Comparison of ENCODE assay signal across 8 mouse cellular contexts in the genomic region with DNA sequence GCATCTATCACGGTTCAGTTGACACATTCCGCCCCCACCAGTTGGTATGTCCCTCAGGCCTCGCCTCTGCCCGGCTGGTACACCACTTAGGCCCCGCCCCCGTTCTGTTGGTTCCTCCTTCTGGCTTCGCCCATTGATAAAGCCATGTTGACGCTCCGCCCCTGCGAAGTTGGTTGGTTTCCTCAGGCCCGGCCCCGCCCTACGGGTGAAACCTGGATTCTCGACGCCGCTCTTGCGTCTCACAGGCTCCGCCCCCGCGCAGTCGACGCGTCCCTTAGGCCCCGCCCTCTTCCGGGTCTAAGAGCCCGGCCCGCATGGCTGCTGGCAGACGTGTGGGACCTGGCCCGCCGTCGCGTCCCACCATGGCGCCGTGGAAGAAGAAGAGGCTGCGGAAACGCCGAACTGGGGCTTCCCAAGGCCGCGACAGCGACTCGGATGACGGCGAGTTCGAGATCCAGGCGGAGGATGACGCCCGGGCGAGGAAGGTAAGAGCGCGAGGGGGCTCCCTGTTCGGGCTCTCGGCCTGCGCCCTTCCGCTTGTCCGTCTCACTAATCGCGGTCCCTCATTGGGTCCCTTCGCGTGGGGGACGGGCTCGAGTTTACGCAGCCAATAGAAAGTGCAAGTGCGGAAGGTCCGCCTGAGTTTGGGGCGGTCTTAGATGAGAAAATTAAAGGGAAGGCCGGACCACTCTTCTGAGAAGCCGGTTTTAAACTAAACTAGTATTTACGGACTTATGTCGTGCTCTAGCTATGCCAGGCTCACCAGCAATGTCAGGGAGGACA. TPM values are rescaled to one million over a fixed set of nuclear protein-coding genes. Genes with fewer than 3 reads are reported as not detected.
DNase-seq lines count a peak whose midpoint lies in the region; ATAC-seq and TF ChIP-seq lines count a peak whose summit lies in the region.

No protein-coding gene starts in this region.

- H3K27ac ChIP-seq in heart, embryonic 12.5 days (ENCODE audit: poor library complexity, severe bottlenecking), result peak overlapping the region; percentile 69
- peak overlapping the region; percentile 85 for H3K27ac ChIP-seq in kidney, postnatal 0 days
- H3K27ac ChIP-seq in liver, embryonic 11.5 days (ENCODE audit: low read depth, low read length), result peak overlapping the region; percentile 10; the same call in 1 of the 2 replicates
- H3K27ac ChIP-seq in stomach, embryonic 14.5 days (ENCODE audit: low read length), result peak overlapping the region; percentile 66; the same call in 1 of the 2 replicates

- WGBS in heart, embryonic 12.5 days, result under 1% methylated on average over 65 of the region's 69 CpGs
- WGBS in kidney, postnatal 0 days, result under 1% methylated on average over 69 of the region's 69 CpGs
- under 1% methylated on average over 69 of the region's 69 CpGs for WGBS in liver, embryonic 11.5 days
- under 1% methylated on average over 69 of the region's 69 CpGs for WGBS in stomach, embryonic 14.5 days

- peak overlapping the region; percentile 95 for H3K4me2 ChIP-seq in heart, embryonic 12.5 days
- peak overlapping the region; percentile 92 for H3K4me2 ChIP-seq in kidney, postnatal 0 days (ENCODE audit: low read length)
- H3K4me2 ChIP-seq in liver, embryonic 11.5 days, result peak overlapping the region; percentile 86
- H3K4me2 ChIP-seq in stomach, embryonic 14.5 days (replicated peaks; ENCODE audit: low read depth, low read length), result peak overlapping the region; percentile 92

- TF ChIP-seq CTCF in kidney, postnatal 0 days (IDR thresholded peaks at IDR 0.05; ENCODE audit: low read depth), result peak; percentile 8; the same call in 1 of the 2 replicates

- H3K9ac ChIP-seq in heart, embryonic 12.5 days, result peak overlapping the region; percentile 82
- peak overlapping the region; percentile 70 for H3K9ac ChIP-seq in kidney, postnatal 0 days (ENCODE audit: low read depth, low read length)
- peak overlapping the region; percentile 79 for H3K9ac ChIP-seq in liver, embryonic 11.5 days (ENCODE audit: low read depth, low read length)
- peak overlapping the region; percentile 67 for H3K9ac ChIP-seq in stomach, embryonic 14.5 days (replicated peaks; ENCODE audit: low read depth, low read length)

- H3K36me3 ChIP-seq in heart, embryonic 12.5 days, result peaks cover 39% of the 10 kb centered on the region
- peaks cover 13% of the 10 kb centered on the region; the same call in 1 of the 2 replicates for H3K36me3 ChIP-seq in kidney, postnatal 0 days (ENCODE audit: insufficient read depth, low read length)
- H3K36me3 ChIP-seq in liver, embryonic 11.5 days (ENCODE audit: control insufficient read depth, insufficient read depth, low read length), result peaks cover 28% of the 10 kb centered on the region; the same call in 1 of the 2 replicates
- peaks cover 11% of the 10 kb centered on the region; the same call in 1 of the 2 replicates for H3K36me3 ChIP-seq in stomach, embryonic 14.5 days (ENCODE audit: control insufficient read depth, insufficient read depth, low read length)

- no peaks in the 10 kb centered on the region for H3K27me3 ChIP-seq in heart, embryonic 12.5 days (replicated peaks)
- no peaks in the 10 kb centered on the region for H3K27me3 ChIP-seq in kidney, postnatal 0 days (ENCODE audit: insufficient read depth, low read length)
- H3K27me3 ChIP-seq in liver, embryonic 11.5 days (replicated peaks; ENCODE audit: control insufficient read depth, insufficient read depth, low read length), result no peaks in the 10 kb centered on the region
- no peaks in the 10 kb centered on the region for H3K27me3 ChIP-seq in stomach, embryonic 14.5 days (ENCODE audit: control insufficient read depth, insufficient read depth, low read length)

- peak overlapping the region; percentile 69 for H3K4me3 ChIP-seq in heart, embryonic 12.5 days
- H3K4me3 ChIP-seq in kidney, postnatal 0 days (replicated peaks; ENCODE audit: low read depth, low read length), result peak overlapping the region; percentile 59
- peak overlapping the region; percentile 82 for H3K4me3 ChIP-seq in liver, embryonic 11.5 days (ENCODE audit: low read depth, low read length)
- H3K4me3 ChIP-seq in stomach, embryonic 14.5 days (ENCODE audit: low read depth, low read length), result peak overlapping the region; percentile 57

- H3K4me1 ChIP-seq in heart, embryonic 12.5 days (replicated peaks), result peaks cover 18% of the 10 kb centered on the region
- peaks cover 11% of the 10 kb centered on the region; the same call in 1 of the 2 replicates for H3K4me1 ChIP-seq in kidney, postnatal 0 days (replicated peaks; ENCODE audit: insufficient read depth, low read length)
- H3K4me1 ChIP-seq in liver, embryonic 11.5 days (replicated peaks; ENCODE audit: control insufficient read depth, insufficient read depth, low read length), result peaks cover 10% of the 10 kb centered on the region
- peaks cover 12% of the 10 kb centered on the region for H3K4me1 ChIP-seq in stomach, embryonic 14.5 days (ENCODE audit: control insufficient read depth, insufficient read depth, low read length)

- DNase-seq in CD4-positive helper T cell, adult 2 months (ENCODE audit: low read depth, low spot score), result peak; percentile 100
- peak; percentile 100 for DNase-seq in brain, embryonic 18.5 days (ENCODE audit: low read depth, low spot score)
- DNase-seq in kidney, postnatal 0 days (ENCODE audit: low spot score), result peak; percentile 100
- peak; percentile 99 for DNase-seq in liver, embryonic 11.5 days (ENCODE audit: low spot score)
- peak; percentile 100 for DNase-seq in naive thymus-derived CD4-positive, alpha-beta T cell, adult 2 months (ENCODE audit: low read depth)

- H3K9me3 ChIP-seq in heart, embryonic 12.5 days (replicated peaks), result peaks cover 5% of the 10 kb centered on the region; the same call in 1 of the 2 replicates
- no peaks in the 10 kb centered on the region for H3K9me3 ChIP-seq in kidney, postnatal 0 days (replicated peaks; ENCODE audit: low read length)
- H3K9me3 ChIP-seq in liver, embryonic 11.5 days (ENCODE audit: control insufficient read depth, low read length), result peaks cover 4% of the 10 kb centered on the region; the same call in 1 of the 2 replicates
- no peaks in the 10 kb centered on the region for H3K9me3 ChIP-seq in stomach, embryonic 14.5 days (ENCODE audit: control insufficient read depth, low read depth, low read length)

- peak; percentile 87 for ATAC-seq in erythroid progenitor cell, adult 5-6 weeks (replicated peaks; ENCODE audit: low FRiP score, poor library complexity, severe bottlenecking)
- peak; percentile 94 for ATAC-seq in heart, embryonic 12.5 days (ENCODE audit: insufficient number of reproducible peaks, low FRiP score)
- ATAC-seq in kidney, postnatal 0 days (replicated peaks; ENCODE audit: low FRiP score, low read depth), result peak; percentile 92
- peak; percentile 89 for ATAC-seq in liver, embryonic 11.5 days (replicated peaks; ENCODE audit: low FRiP score)
- ATAC-seq in stomach, embryonic 14.5 days (ENCODE audit: insufficient number of reproducible peaks, insufficient read depth, low FRiP score, low read depth), result peak; percentile 93

RNA-seq across cellular contexts. Expression of a gene that starts 0.5 kb away (rescaled TPM):
- total RNA-seq in erythroid progenitor cell, adult 5-6 weeks (2015; ENCODE audit: low replicate concordance), result 1.1 and 1.3 TPM in 2 replicates
- total RNA-seq in erythroid progenitor cell, adult 5-6 weeks (2017; ENCODE audit: low replicate concordance), result 6.4 and 8.1 TPM in 2 replicates
- polyA plus RNA-seq in heart, embryonic 12.5 days (2016; fragmentation: Nextera tagmentation; extraction: Ambion mirVana), result 38.7 and 38.8 TPM in 2 replicates
- 34.8 and 38.6 TPM in 2 replicates for polyA plus RNA-seq in kidney, postnatal 0 days (2015; fragmentation: Nextera tagmentation; extraction: Ambion mirVana)
- 46.7 and 47.0 TPM in 2 replicates for polyA plus RNA-seq in liver, embryonic 11.5 days (2014; fragmentation: Nextera tagmentation; extraction: Ambion mirVana)
- polyA plus RNA-seq in stomach, embryonic 14.5 days (2014; fragmentation: Nextera tagmentation; extraction: Ambion mirVana), result 27.1 and 30.7 TPM in 2 replicates

RNA-seq across cellular contexts. Expression of a gene that starts 0.6 kb away (rescaled TPM):
- total RNA-seq in erythroid progenitor cell, adult 5-6 weeks (2015; ENCODE audit: low replicate concordance), result 0.72 TPM in 1 of 2 replicates, not detected in the other
- 3.9 TPM in 1 of 2 replicates, not detected in the other for total RNA-seq in erythroid progenitor cell, adult 5-6 weeks (2017; ENCODE audit: low replicate concordance)
- 9.1 and 10.8 TPM in 2 replicates for polyA plus RNA-seq in heart, embryonic 12.5 days (2016; fragmentation: Nextera tagmentation; extraction: Ambion mirVana)
- 14.3 and 16.3 TPM in 2 replicates for polyA plus RNA-seq in kidney, postnatal 0 days (2015; fragmentation: Nextera tagmentation; extraction: Ambion mirVana)
- polyA plus RNA-seq in liver, embryonic 11.5 days (2014; fragmentation: Nextera tagmentation; extraction: Ambion mirVana), result 9.0 and 13.1 TPM in 2 replicates
- polyA plus RNA-seq in stomach, embryonic 14.5 days (2014; fragmentation: Nextera tagmentation; extraction: Ambion mirVana), result 8.4 and 9.0 TPM in 2 replicates

RNA-seq across cellular contexts. Expression of a gene that starts 21.0 kb away (rescaled TPM):
- not detected in 2 replicates for total RNA-seq in erythroid progenitor cell, adult 5-6 weeks (2015; ENCODE audit: low replicate concordance)
- not detected in 2 replicates for total RNA-seq in erythroid progenitor cell, adult 5-6 weeks (2017; ENCODE audit: low replicate concordance)
- not detected in 2 replicates for polyA plus RNA-seq in heart, embryonic 12.5 days (2016; fragmentation: Nextera tagmentation; extraction: Ambion mirVana)
- not detected in 2 replicates for polyA plus RNA-seq in kidney, postnatal 0 days (2015; fragmentation: Nextera tagmentation; extraction: Ambion mirVana)
- polyA plus RNA-seq in liver, embryonic 11.5 days (2014; fragmentation: Nextera tagmentation; extraction: Ambion mirVana), result not detected in 2 replicates
- polyA plus RNA-seq in stomach, embryonic 14.5 days (2014; fragmentation: Nextera tagmentation; extraction: Ambion mirVana), result not detected in 2 replicates

RNA-seq across cellular contexts. Expression of a gene that starts 24.2 kb away (rescaled TPM):
- total RNA-seq in erythroid progenitor cell, adult 5-6 weeks (2015; ENCODE audit: low replicate concordance), result 2.5 TPM in 1 of 2 replicates, not detected in the other
- 3.1 and 3.3 TPM in 2 replicates for total RNA-seq in erythroid progenitor cell, adult 5-6 weeks (2017; ENCODE audit: low replicate concordance)
- 0.19 and 0.33 TPM in 2 replicates for polyA plus RNA-seq in heart, embryonic 12.5 days (2016; fragmentation: Nextera tagmentation; extraction: Ambion mirVana)
- polyA plus RNA-seq in kidney, postnatal 0 days (2015; fragmentation: Nextera tagmentation; extraction: Ambion mirVana), result 1.1 and 1.4 TPM in 2 replicates
- 1.3 and 1.5 TPM in 2 replicates for polyA plus RNA-seq in liver, embryonic 11.5 days (2014; fragmentation: Nextera tagmentation; extraction: Ambion mirVana)
- 0.54 and 0.78 TPM in 2 replicates for polyA plus RNA-seq in stomach, embryonic 14.5 days (2014; fragmentation: Nextera tagmentation; extraction: Ambion mirVana)

RNA-seq across cellular contexts. Expression of a gene that starts 24.5 kb away (rescaled TPM):
- 107 and 136 TPM in 2 replicates for total RNA-seq in erythroid progenitor cell, adult 5-6 weeks (2015; ENCODE audit: low replicate concordance)
- 57.0 and 72.9 TPM in 2 replicates for total RNA-seq in erythroid progenitor cell, adult 5-6 weeks (2017; ENCODE audit: low replicate concordance)
- polyA plus RNA-seq in heart, embryonic 12.5 days (2016; fragmentation: Nextera tagmentation; extraction: Ambion mirVana), result 17.1 and 17.3 TPM in 2 replicates
- polyA plus RNA-seq in kidney, postnatal 0 days (2015; fragmentation: Nextera tagmentation; extraction: Ambion mirVana), result 34.6 and 35.4 TPM in 2 replicates
- 27.4 and 29.7 TPM in 2 replicates for polyA plus RNA-seq in liver, embryonic 11.5 days (2014; fragmentation: Nextera tagmentation; extraction: Ambion mirVana)
- polyA plus RNA-seq in stomach, embryonic 14.5 days (2014; fragmentation: Nextera tagmentation; extraction: Ambion mirVana), result 24.0 and 26.5 TPM in 2 replicates

Comparison
In these comparisons a context has a peak if more than half of its experiments do, and no peak if none do; other contexts are left out.
1. Peak in every context shown above with its lines: DNase-seq, ATAC-seq, H3K4me3 ChIP-seq and H3K27ac ChIP-seq.
2. H3K27ac ChIP-seq: peak in every context shown above with its lines; median percentile 85 in kidney, postnatal 0 days; 69 in heart, embryonic 12.5 days; 66 in stomach, embryonic 14.5 days; 10 in liver, embryonic 11.5 days.